Mouse (Mus musculus): ENCODE results near the gene Speer2. TPM values are rescaled to one million over a fixed set of nuclear protein-coding genes. Genes with fewer than 3 reads are reported as not detected.

Gene Speer2
- polyA plus RNA-seq (2014; fragmentation: Illumina TruSeq; extraction: RNeasy Lipid Tissue Mini Kit (QIAGEN cat#74804); ENCODE audit: low read depth, low replicate concordance), result not detected

GRCm38 (mm10) chr16:69863644-69864043, at the start of gene Speer2:
TSS of gene Speer2 (minus strand) at chr16:69863744.

